Mouse (Mus musculus) right cerebral cortex, adult 2 months (tissue): ENCODE measurements at regions not wholly inside any gene's neighbourhood (a gene's known extent, or its start where the extent isn't known, plus 50 kb on each side); places are given as distances from the start of the nearest gene placed in this dataset.
"Not testable (repeated sequence)": the region's sequence is repeated elsewhere in the genome, so short reads cannot be mapped to it uniquely, and the experiment has no call there.

Source experiments
- DNase-seq, 2 experiments: peaks; one replicate each; pipeline ENCODE4 v3.0.0; 2021 to 2022; ENCODE audit warnings: low spot score in 2 of 2

DNA sequence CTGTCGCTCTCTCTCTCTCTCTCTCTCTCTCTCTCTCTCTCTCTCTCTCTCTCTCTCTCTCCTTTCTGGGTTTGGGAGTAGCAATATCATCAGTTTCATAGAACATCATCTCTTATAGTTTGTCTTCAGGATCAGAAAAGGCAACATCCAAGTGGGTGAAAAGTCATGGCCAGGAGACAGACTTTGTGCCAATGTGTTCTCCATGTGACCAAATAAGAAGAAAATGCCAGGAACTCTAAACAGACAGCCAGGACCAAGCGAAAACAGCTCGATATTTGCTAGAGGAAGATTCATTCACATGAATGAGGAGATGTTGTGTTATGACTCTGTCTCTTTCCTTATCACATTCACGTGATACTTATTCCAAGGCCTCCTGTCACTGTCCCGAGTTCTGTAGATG lies 1332.8 kb upstream of the A1bg start:
- DNase-seq, result no peak

DNA sequence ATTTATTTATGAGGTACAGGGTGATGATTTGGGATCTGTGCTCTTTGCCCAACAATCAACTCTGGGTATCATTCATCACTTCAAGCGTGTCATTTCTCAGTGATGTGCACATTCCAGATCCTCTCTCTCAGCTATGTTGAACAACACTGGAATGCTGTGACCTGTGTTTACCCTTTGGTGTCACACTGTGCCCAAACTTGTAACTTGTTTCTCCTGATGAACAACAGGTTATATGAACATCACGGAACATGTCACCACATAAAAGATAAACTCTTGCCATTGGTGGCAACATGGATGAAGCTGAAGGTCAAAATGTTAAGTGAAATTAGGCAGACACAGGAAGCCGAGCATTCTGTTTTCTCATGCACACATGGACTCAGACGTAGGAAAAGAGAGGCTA lies 1330.9 kb upstream of the A1bg start:
- no peak for DNase-seq

DNA sequence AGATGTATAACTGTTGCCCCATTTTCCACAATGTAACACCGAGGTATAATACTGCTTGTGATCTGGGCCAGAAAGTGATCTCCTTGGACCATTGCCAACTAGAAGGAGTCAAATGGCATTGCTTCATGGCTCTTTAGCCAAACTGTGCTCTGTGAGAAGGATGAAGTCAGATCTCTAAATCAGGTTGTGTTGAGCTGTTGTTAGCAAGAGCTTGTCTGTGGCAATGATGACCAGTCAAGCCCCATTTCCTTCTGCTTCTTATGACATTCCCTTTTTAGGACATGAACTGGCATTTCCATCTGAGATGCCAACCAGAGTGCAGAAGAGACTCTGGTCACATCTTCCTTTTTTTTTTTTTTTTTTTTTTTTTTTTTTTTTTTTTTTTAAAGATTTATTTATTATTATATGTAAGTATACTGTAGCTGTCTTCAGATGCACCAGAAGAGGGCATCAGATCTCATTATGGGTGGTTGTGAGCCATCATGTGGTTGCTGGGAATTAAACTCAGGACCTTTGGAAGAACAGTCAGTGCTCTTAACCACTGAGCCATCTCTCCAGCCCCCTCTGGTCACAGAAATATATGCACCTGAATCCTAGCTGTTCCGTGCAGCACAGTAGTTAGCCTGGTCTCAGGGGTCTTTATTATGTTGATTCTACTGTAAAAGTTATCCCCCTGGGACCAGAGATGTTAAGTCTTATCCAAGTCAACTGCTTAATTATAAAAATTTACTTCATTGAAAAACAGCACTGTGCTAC lies 1329.4 kb upstream of the A1bg start:
- not testable (repeated sequence) for DNase-seq

DNA sequence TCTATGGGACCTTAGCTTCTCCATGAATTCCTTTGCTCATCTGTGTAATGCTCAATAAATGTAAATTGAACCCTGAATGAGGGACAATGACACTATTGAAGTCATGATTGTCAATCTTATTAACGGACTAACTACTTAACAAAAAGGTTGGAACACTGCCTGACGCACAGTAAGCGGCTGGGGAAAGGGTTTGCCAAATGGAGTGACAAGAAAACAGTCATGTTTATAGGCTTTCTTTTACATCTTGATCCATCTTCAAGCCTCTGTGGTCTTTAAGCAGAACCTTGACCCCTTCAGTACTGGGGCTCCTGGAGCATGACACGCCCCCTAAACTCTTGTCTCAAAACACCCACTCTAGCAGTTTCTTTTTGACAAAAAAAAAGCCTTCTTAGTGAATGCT lies 1326.6 kb upstream of the A1bg start:
- no peak for DNase-seq

DNA sequence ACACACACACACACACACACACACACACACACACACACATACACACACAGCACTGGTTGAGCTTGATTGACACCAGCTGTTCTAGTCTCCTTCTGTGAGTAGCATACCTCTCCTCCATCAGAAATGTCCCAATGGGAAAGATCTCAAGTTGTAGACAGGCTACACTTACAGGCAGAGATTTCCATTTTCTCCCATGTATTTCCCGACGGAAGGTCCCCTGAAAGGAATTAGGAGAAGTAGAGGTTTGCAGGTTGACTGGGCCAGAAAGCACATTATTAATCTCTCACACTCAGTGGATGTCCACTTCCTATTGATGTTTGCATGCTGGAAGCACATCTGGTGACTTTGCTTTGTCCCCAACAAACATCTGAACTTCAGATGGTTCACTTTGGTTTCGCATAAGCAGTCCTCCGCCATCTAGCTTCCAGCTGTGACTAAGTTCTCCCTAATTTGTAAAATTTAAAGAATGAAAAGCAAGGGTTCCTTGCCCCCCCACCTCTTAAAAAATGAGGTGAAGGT lies 1323.8 kb upstream of the A1bg start:
- no peak for DNase-seq

DNA sequence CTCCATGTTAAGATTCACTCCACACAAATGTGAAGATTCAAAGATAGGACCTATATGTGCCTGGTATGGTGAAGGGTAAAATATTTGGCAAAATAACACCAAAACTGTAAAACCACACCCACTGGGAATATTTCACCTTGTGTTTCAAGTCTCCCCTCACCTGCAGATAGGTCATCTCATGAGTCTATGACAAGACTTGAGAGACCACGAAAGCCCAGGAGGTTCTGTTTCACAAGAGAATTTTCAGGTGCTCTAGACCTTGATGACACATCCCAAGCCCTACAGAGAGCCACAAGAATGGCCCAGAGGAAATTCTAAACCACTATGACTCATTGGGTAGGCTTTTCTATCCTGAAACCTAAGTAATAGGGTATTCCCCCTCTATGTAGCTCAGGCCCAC lies 1322.4 kb upstream of the A1bg start:
- no peak for DNase-seq

DNA sequence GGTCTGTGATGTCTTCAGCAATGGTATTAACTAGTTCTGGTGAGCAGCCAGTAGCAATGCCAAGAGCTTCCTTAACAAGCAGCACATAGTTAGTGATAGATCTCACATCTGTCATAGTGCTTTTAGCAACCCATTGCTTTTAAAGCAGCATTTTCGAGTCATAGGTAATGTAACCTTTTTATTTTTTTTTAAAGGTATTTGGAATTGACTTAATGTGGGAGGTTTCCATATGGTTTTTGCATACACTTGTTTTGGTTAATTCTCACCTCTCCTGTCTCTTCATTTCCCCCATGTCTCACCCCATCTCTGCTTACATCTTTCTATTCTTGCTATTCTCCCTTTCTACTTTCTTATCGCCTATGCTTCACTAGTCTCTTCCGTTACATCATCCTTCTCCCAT lies 1322.0 kb upstream of the A1bg start:
- no peak for DNase-seq

DNA sequence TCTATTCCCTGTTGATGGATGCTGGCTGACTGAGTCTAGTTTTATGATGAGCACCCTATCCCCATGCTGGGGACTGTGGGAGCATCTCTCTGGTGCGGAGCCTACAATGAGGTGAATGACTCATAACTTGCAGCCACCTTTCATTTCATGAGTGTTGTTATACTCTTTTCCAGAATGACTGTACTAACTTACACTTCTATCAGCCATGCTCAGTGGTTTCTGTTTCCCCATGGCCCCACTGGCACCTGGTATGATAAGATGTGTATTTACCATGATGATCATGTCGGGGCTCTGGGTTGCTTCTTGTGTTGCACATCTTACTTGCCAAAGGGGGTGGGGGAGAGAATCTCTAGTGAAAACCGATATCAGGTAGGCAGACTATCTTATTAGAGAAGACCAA lies 1317.2 kb upstream of the A1bg start:
- DNase-seq, result peak in 1 of 2 experiments; percentile 8

DNA sequence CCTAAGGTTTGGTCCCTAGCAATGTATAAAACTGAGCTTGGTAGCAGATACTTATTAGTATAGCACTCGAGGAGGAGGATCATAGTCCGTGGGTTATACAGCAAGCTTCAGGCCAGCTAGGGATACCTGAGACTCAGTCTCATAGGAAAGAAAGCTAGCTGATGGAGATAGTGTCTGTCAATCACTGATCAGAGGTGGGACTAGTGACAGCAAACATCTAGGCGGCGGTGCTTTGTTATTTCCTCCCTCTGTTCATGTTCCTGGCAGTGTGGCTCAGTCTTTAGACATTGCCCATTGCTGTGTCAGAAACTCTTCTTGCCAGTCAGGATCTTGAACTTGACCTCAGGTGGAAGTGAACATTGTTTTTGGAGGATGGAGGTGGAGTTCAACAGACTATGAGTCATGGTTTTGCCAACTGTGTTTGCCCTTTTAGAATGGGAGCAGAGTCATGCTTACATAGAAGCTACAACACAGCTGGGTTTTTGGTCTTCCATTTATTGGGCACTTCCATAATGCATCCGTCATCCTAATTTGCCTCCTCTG lies 1315.8 kb upstream of the A1bg start:
- DNase-seq, result no peak

DNA sequence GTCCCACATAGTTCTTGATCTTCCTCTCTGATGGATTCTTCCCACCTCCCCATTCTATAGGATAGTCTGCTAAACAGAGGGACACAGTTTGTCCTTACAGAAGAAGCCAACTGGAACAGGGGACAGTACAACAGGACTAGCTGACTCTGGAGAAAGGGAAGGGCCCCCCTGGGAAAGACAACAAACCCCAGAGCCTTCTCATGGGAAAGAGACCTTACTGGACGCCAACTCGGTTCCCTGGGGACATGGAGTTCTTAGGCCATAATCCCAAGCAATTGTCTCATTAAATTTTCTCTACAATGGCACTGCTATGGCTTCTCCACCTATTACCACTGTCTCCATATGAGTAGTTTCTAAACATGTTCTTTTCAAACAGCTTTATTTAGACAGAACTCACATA lies 1313.2 kb upstream of the A1bg start:
- no peak for DNase-seq

DNA sequence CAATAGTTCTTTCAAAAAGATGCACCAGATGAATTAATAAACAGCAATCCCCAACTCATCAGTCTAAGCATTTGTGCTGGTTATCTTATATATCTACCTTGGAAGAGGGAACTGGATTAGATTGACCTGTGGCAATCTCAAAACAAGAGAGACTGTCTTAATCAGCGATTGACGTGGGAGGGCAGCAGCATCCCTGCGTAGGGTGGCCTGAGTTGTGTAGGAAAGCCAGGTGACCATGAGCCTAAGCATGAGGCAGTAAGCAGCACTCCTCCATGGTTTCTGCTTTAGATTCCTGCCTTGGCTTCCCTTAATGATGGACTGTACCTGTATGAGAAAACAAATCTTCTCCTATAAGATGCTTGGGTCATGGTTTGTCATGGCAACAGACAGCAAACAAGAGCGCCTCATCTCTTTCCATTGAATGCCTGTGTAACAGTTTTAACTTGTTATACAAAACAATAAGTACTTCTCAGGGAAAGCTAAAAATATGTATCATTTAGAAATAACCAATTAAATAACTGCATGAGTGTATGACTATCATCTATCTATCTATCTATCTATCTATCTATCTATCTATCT lies 1311.5 kb upstream of the A1bg start:
- no peak for DNase-seq

DNA sequence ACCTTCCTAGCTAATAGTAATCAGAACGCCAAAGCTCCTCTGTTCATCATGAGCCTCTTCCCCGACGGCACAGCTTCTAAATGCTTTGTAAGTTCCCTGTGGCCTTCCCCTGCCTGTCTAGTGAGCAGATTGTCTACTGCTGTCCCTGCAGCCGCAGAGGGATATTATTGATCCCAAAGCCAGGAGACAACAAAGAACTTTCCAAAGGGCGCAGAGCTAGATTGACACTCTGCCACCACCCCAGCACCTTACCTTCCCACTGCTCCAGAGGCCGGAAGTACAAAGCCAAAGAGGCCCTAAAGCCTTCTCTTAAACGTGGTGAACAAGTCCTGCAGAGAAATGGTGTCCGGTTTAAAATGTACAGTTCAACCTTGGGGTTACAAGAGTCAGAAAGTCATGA lies 1310.3 kb upstream of the A1bg start:
- no peak for DNase-seq

DNA sequence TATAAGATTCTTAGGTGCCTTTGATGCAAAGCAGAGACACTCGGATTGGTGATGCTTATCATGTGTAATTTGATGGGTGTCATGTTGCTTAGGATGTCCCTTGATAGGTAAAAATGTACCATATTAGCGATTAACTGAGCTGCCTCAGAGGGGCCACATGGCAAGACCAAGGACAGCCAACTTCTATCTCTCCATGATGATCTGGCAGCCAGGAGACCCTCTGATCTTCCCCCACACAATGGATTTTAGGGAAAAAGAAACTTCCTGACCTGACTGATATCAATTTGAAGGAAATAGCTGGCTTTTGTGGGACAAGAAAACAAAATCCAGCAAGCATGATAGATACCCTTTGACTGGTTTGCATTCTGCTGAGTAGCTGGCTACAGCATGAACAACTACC lies 1308.9 kb upstream of the A1bg start:
- no peak for DNase-seq

DNA sequence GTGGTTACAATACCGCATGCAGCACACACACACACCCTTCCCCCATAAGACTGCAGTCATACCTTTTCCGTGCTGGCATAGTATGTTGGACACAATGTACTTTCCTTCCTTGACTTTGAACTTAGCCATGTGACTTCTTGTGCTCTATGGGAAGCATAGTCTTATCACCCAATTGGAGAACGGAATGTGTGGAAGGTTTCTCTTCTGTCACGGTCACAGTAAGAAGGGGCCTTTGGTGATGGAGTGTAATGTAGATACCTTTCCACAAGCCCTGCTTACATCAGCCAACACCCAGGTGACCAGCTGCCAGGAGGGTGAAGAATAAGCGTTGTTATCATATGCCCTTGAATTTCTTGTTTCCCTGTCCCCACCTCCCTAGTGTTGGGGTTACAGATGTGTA lies 1308.0 kb upstream of the A1bg start:
- DNase-seq, result no peak

DNA sequence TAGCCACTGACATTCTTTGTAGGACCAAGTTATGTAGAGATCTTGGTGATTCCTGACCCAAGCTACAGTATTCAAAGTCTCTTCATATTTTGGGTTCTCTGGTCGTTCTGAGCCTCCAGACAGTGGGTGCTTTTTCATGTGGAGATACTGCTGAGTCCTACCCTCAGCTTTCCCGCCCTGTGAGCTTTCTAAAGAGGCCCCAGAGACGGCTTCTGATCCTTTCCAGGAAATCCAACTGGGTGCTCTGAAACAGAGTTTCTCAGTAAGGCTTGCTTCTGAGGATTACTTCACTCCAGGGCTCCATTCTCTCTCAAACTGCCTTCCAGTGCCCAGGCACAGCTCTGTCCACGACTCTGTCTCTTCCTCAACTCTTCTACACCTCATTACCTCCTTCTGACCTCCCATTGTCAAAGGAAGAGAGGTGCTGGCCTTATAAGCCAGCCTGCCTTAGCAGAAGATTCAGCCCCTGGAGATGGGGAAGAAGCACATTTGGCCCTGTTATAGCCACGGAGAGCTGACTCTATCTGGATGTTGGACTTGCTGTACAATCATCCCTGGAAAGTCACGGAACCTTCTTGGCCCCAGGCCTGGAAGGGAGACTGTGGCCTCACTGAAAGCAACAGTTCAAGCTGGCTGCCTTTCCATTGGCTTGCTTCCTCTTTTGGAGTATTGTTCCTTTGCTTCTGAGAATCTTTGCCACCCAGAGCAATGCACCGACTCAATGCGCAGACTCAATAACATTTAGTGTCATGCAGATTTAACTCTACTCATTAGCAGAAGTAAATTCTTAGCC lies 1306.9 kb upstream of the A1bg start:
- peak in 1 of 2 experiments; percentile 10 for DNase-seq

DNA sequence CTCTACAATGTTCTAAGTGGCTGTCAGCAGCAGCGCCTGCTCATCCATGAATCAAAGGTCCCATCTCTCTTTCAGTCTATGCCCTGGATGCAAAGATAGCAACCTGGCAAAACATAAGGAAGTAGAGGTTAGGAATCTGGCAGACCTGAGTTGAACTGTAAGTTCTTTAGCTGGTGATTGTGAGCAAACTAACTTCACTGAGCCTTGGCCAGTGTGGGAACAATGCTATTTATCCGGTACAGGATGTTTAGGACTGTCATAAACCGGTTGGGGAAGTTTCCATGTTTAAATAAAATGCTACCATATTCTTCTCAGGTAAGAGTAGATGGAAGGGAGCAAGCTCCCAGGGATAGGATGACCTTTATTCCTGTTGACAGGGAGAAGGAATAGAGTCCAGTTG lies 1306.2 kb upstream of the A1bg start:
- DNase-seq, result no peak

DNA sequence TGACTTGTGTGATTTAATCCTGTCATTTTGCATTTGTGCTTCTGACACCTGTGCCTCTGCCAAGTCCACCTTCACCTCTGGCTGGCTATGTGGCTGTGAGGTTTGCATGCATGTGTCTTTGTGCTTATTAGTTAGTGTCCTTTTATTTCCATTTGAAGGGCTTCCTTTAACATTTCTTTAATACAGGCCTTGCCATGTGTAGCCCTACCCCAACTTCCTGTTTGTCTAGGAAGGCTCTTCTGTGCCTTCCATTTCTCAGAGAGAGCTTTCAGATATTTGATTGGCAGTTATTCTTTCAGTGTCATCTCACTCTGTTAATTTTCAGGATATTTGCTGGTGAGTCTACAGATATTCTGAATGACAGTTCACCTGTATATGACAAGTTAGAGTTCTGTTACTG lies 1302.0 kb upstream of the A1bg start:
- DNase-seq, result no peak

DNA sequence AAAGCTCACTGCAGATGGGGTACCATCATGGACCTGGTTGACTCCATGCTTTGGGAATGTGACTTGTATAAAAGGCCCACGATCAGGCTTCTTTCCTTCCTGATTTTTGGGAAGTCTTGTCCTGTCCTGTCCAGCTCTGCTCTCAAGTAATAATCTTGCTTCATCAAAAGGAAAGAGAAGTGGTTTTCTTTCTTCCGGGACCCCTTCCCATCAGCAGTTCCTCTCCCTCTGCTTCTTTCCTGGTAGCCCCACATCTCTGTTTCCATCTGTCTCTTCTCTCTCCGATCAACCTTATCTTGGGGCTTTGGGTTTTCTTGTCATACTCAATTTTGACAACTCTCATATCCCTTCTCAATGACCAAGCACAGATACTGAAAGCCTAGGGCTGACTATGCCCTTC lies 1301.4 kb upstream of the A1bg start:
- no peak for DNase-seq

DNA sequence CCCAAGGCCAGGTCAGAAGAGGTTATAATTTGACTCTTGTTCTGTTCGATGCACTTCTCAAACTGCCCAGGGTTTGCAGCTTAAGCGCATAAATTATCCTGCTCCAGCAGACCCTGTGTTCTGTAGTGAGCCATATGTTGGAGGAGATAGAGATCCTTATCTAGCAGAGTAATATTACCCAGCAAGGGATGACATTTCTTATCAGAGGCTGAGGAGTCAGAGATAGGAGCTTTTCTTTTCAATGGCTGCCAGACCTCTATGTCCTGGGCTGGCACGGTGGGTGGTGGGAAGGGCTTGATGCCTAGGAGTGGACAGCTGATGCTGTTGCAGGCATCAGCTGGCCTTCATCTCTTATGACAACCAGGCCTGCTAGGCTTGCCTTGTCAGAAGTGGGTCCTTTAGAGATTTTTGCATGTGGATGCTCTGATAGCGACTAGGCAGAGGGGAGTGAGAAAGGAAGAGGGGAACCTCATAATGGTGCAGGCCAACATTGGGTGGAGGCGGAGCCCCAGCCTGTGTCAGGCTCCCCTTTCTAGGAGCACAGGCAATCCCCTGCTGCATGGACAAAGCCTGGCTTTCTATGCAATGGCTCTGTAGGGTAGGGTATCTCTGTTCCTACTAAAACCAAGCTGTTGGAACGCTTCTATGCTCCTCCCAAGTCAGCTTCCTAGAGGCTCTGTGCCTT lies 1300.5 kb upstream of the A1bg start:
- no peak for DNase-seq

DNA sequence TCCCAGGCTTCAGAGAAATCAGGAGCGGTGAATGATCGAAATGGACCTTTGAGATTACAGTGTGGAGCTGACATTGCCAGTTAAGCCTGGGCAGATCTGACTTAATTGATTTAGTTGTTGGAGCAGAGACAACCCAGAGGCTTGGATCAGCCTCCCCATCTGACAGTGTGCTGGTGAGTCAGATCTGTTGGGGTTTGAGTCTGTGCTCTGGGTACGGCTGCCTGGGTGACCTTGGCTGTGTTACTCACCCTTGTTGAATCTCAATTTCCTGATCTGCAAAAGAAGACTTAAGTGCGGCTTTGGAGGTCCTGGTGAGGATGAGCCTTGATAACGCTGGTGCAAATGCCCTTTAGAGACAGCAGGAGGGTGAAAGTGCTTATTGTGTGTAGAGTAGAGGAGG lies 1299.9 kb upstream of the A1bg start:
- DNase-seq, result no peak

DNA sequence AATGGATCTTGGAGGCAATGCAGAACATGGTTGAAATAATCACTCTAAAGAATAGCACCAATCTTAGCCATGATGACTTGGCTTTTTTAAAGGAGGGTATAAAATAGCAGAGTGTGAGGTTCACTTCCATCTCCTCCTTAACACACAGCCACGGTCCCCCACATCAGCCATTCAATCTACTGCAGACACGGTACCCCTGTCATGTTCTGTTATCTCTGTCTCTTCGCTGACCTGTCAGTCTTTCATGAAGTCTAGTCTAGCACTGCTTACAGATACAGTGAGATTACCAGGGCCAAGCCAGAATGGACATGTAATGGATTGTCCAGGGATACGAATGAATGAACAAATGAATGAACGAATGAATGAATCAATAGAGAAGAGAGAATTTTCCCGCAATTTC lies 1299.4 kb upstream of the A1bg start:
- DNase-seq, result no peak
